Mouse (Mus musculus) midbrain, embryonic 12.5 days (tissue): ENCODE data around the gene Gtf2a1. TPM values are rescaled to one million over a fixed set of nuclear protein-coding genes. Genes with fewer than 3 reads are reported as not detected.

ENCODE experiments used
- ATAC-seq: fragments of 200-750 bp; cut with Nextera tagmentation; 2 replicates; pipeline ENCODE4 v1.8.0; 2017; ENCODE audit warnings: low read depth, moderate TSS enrichment, moderate library complexity; ENCODE audit not compliant: low FRiP score
- H3K27ac ChIP-seq: fragments of 300-500 bp; sonication (generic); replicated peaks from 2 replicates; pipeline ENCODE4 v1.5.1; 2016; ENCODE audit warnings: mild to moderate bottlenecking
- H3K27me3 ChIP-seq: fragments of 300-500 bp; sonication (generic); 2 replicates; pipeline ENCODE4 v1.6.1; 2016; ENCODE audit warnings: mild to moderate bottlenecking
- H3K36me3 ChIP-seq: fragments of 300-500 bp; sonication (generic); 2 replicates; pipeline ENCODE4 v1.6.1; 2016
- H3K4me1 ChIP-seq: fragments of 300-500 bp; sonication (generic); 2 replicates; pipeline ENCODE4 v1.6.1; 2016
- H3K4me2 ChIP-seq: fragments of 300-500 bp; sonication (generic); replicated peaks from 2 replicates; pipeline ENCODE4 v1.6.1; 2016; ENCODE audit warnings: mild to moderate bottlenecking, moderate library complexity
- H3K4me3 ChIP-seq: fragments of 300-500 bp; sonication (generic); 2 replicates; pipeline ENCODE4 v1.5.1; 2016; ENCODE audit warnings: mild to moderate bottlenecking
- H3K9ac ChIP-seq: fragments of 300-500 bp; sonication (generic); replicated peaks from 2 replicates; pipeline ENCODE4 v1.6.1; 2016; ENCODE audit warnings: mild to moderate bottlenecking, moderate library complexity
- H3K9me3 ChIP-seq: fragments of 300-500 bp; sonication (generic); 2 replicates; pipeline ENCODE4 v1.6.1; 2016; ENCODE audit warnings: mild to moderate bottlenecking
- WGBS: fragments of 180-500 bp; shearing (Covaris S2); methylation state at CpG from one replicate; pipeline ENCODE4 v1.1.7; 2016; 5-methylcytosine and 5-hydroxymethylcytosine counted together
- polyA plus RNA-seq: library from polyadenylated mRNA; unstranded; fragments of >200 nt; fragmentation: Nextera tagmentation; extraction: Ambion mirVana; gene quantifications from 2 replicates; pipeline ENCODE4 v1.2.1, GENCODE M21; 2016

Gene Gtf2a1
- polyA plus RNA-seq: 80.7 and 88.4 TPM in 2 replicates

DNA sequence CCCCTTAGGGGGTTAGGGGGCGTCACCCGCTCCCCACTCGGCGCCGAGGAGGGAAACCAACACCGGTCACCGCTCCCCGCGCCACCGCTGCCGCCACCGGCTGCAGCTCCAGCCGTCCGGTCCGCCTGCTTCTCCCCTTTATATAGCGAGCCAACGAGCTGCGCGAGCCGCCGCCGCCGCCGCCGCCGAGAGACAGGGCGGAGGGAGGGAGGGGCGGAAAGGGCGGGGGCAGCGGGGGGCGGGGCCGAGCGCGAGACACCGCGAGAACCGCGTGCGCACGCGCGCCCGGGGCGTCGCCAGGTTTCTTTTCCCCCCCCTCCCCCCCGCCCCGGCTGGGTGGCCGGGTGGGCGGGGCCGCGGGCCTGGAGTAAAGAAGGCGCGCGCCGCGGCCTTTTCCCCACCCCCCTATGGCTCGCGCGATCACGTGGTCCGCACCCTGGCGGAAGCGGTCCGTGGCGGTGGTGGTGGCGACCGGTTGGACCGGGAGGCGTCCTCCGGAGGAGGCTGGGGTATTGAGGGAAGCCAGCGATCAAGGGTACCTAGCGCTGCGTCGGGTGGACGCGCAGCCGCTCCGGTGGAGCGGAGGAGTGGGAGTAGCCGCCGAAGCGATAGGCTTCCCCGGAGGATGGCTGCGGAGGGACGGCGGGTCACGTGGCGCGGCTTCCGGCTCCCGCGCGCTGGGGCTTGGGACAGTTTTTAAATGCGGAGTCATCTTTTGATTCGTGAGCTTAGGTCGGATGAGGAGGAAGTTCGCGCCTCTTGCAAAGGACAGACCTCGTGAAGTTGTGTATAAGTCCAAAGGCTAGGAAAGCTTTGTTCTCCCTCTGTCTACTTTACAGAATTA lies at the start of gene Gtf2a1:
Gtf2a1 (minus strand) TSS at position 641 of the 844 bp plus-strand sequence.
- peaks cover 15% of the 10 kb centered on the region for H3K4me1 ChIP-seq
- no peaks in the 10 kb centered on the region; the same call in 1 of the 2 replicates for H3K27me3 ChIP-seq
- peak within 1 kb of the TSS; percentile 66 for H3K4me2 ChIP-seq
- H3K4me3 ChIP-seq: peak within 1 kb of the TSS; percentile 96
- peak; percentile 88 for ATAC-seq
- peak within 1 kb of the TSS; percentile 100 for H3K9ac ChIP-seq
- no peaks in the 10 kb centered on the region for H3K9me3 ChIP-seq
- under 1% methylated on average over 68 of the region's 99 CpGs for WGBS
- peaks cover 7% of the 10 kb centered on the region for H3K36me3 ChIP-seq
- peak within 1 kb of the TSS; percentile 100 for H3K27ac ChIP-seq

DNA sequence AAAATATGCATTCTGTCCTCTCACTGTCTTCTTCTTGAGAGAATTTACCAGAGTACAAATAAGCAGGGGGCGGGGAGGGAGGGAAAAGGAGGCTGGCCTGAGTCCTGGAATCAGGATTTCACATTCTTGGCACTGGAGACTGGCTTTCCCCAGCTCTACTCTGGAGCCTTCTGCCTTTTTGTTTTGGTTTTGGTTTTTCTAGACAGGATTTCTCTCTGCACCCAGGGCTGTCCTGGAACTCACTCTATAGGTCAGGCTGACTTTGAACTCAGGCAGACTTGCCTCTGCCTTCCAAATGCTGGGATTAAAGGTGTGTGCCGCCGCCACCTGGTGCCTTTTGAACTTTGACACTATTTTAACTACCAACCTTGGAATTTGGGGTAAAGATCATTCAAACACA lies 48.1 kb upstream of the Gtf2a1 start:
- no peak overlapping the region for H3K27ac ChIP-seq
- no peak overlapping the region for H3K4me3 ChIP-seq
- no peak overlapping the region for H3K4me2 ChIP-seq
- WGBS: 72% methylated on average over 3 of the region's 3 CpGs
- no peaks in the 10 kb centered on the region for H3K27me3 ChIP-seq
- no peaks in the 10 kb centered on the region for H3K9me3 ChIP-seq
- H3K36me3 ChIP-seq: 0 out of 2 replicates have a peak, but pooled peaks cover 2% of the 10 kb centered on the region
- no peak overlapping the region for H3K9ac ChIP-seq
- ATAC-seq: no peak
- H3K4me1 ChIP-seq: peaks cover 23% of the 10 kb centered on the region

DNA sequence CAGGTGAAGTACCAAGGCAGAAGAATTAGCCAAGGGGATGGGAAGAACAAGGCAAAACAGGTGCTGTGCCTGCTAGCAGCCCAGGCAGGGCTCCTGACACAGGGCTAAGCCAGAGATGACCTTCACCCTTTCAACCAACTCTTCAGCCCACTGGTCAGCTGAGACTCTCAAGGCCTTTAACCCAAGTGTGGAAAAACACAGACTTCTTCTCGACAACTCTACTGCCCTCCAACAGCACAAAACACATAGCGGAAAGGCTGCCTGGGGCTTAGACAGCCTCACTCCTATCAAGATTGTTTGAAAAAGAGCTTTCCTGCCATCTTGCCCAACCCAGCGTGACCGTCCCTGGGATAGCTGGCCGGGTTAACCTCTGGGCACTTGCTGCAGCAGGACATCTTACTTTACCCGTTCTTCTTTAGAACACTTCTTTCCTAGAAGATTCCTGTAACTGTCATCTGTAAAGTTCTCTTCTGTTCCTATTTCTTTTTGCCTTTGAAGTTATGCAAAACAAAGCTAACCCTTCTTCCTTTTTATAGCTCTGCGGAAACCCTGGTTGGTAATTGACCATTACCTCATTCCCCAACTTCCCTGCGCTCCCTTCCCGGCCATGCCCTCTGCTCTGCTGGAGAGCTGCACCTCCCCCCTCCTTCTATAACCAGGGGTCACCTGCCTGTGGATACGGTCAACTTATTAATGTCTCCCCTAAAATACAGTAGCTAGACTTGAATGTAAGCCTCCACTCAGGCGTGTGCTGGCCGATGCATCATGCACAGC lies 47.0 kb upstream of the Gtf2a1 start:
- Histone ChIP-seq H3K36me3 (0 out of 2 replicates have a peak, but pooled peaks cover 4% of the 10 kb centered on the region), H3K4me2 (no peak overlapping the region), H3K4me3 (no peak overlapping the region), H3K27me3 (no peaks in the 10 kb centered on the region), H3K9me3 (no peaks in the 10 kb centered on the region), H3K4me1 (peaks cover 17% of the 10 kb centered on the region), H3K9ac (no peak overlapping the region), H3K27ac (no peak overlapping the region)
- 76% methylated on average over 12 of the region's 12 CpGs for WGBS
- no peak for ATAC-seq

DNA sequence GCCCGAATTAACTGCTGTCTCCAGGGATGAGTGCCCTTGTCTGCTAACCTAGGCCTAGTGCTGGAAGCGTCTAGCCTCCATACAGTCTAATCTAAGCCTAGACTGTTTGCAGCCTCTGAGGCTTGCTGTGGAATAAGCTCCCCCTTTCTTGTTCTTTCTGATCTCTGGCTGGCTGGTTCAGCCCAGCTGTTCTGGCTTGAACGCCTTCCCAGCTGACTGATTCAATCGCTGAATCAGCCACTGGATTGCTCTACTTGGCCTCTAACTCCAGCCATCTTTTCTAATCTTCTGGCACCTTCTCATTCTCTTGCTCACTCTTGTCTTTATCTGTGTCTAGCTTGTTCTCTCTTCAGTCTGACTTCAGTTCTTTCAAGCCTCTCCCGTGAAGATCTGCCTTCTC lies 36.2 kb upstream of the Gtf2a1 start:
- Histone ChIP-seq H3K4me1 (no peaks in the 10 kb centered on the region), H3K9ac (no peak overlapping the region), H3K27me3 (no peaks in the 10 kb centered on the region), H3K36me3 (no peaks in the 10 kb centered on the region), H3K27ac (no peak overlapping the region), H3K4me2 (no peak overlapping the region), H3K4me3 (no peak overlapping the region), H3K9me3 (no peaks in the 10 kb centered on the region)
- no peak for ATAC-seq
- WGBS: 85% methylated on average over 5 of the region's 5 CpGs

DNA sequence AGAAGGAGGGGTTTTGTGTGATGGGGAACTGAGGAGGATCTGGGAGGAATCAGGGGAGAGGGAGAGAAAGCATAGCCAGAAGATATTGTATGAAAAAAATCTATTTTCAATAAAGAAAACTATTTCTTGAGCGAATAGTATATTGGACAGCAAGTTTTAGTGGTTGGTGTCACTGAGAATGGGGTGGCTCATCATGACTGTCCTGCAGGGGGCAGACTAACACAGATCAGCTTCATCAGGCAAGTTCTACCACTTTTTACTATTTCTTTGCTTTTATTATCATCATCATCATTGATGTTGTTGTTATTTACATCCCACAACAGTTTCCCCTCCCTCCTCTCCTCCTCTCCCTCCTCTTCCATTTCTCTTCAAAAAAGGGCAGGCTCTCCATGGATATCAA lies 34.7 kb upstream of the Gtf2a1 start:
- WGBS: 68% methylated on average over 1 of the region's 1 CpGs
- no peaks in the 10 kb centered on the region for H3K9me3 ChIP-seq

DNA sequence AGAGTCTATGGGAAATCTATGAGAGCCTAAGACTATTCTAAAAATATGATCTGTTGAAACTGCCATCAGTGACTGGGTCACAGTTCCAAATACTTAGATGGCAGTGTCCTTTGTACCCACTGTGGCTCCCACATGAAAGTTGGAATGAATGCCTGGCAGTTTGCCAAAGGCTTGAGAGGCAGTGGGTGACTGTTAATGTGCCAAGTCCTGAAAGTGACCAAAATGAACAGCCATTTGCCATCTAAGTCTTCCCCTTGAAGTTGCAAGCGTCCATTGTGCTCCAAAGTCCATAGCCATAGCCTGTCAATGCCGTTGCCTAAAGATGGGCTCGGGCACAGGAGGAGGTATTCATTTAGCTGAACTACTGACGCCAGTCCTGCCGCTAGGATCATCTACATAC lies 19.1 kb upstream of the Gtf2a1 start:
- ATAC-seq: no peak
- no peak overlapping the region for H3K4me3 ChIP-seq
- whole genome bisulfite sequencing: 93% methylated on average over 5 of the region's 5 CpGs
- no peak overlapping the region for H3K9ac ChIP-seq
- no peak overlapping the region for H3K27ac ChIP-seq
- H3K27me3 ChIP-seq: peaks cover 4% of the 10 kb centered on the region; the same call in 1 of the 2 replicates
- H3K4me2 ChIP-seq: no peak overlapping the region
- H3K4me1 ChIP-seq: peaks cover 4% of the 10 kb centered on the region; the same call in 1 of the 2 replicates
- H3K36me3 ChIP-seq: no peaks in the 10 kb centered on the region
- H3K9me3 ChIP-seq: no peaks in the 10 kb centered on the region

More for the DNA sequence above, 34.7 kb upstream of the Gtf2a1 start:
- H3K9ac ChIP-seq: no peak overlapping the region
- H3K4me2 ChIP-seq: no peak overlapping the region
- H3K4me1 ChIP-seq: no peaks in the 10 kb centered on the region
- no peak overlapping the region for H3K4me3 ChIP-seq
- no peak for ATAC-seq
- H3K27me3 ChIP-seq: no peaks in the 10 kb centered on the region
- no peak overlapping the region for H3K27ac ChIP-seq
- H3K36me3 ChIP-seq: no peaks in the 10 kb centered on the region

DNA sequence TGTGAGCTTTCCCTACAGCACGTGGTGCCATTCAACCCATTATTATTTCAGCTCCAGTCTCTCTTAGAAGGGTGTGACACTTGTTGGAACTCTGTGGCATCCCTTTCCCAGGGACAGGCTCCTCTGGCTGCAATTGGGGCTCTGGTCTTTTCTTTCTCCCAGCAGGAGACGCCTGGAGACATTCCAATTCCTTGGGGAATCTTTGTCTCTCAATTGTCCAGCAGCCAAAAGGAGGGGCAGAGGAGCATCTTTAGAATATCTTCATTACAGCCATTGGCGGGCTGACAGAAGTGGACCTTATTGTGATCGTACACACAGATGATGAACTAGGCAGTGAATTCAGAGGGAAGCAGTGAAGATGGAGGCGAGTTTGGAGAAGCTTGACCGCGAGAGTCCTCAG lies 17.4 kb upstream of the Gtf2a1 start:
- Histone ChIP-seq H3K9ac (no peak overlapping the region), H3K36me3 (no peaks in the 10 kb centered on the region), H3K4me3 (no peak overlapping the region), H3K4me2 (no peak overlapping the region), H3K27ac (no peak overlapping the region), H3K9me3 (no peaks in the 10 kb centered on the region), H3K27me3 (peaks cover 4% of the 10 kb centered on the region; the same call in 1 of the 2 replicates), H3K4me1 (peaks cover 4% of the 10 kb centered on the region; the same call in 1 of the 2 replicates)
- no peak for ATAC-seq
- WGBS: 33% methylated on average over 7 of the region's 7 CpGs

DNA sequence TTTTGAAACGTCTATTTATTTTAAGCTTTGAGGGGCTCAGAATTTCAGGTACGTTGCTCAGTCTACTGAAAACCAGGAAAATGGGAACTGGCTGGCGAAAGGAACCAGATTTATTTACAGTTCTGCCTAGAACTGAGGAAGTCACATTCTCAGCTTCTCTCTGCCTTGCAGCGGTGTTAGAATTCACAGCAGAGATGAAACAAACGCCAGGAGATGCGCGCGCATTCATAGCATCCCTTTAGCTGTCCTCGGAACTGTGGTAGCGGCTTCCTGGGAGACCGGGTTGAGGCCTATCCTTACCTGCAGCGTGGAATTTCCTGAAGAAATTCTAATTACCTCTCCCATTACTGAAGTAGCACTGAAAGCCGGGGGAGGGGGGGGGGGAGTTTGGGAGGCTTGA lies 16.4 kb upstream of the Gtf2a1 start:
- peaks cover 4% of the 10 kb centered on the region; the same call in 1 of the 2 replicates for H3K27me3 ChIP-seq
- no peak for ATAC-seq
- no peaks in the 10 kb centered on the region for H3K9me3 ChIP-seq
- H3K4me2 ChIP-seq: no peak overlapping the region
- no peak overlapping the region for H3K27ac ChIP-seq
- H3K4me3 ChIP-seq: no peak overlapping the region
- peaks cover 4% of the 10 kb centered on the region; the same call in 1 of the 2 replicates for H3K4me1 ChIP-seq
- 91% methylated on average over 13 of the region's 13 CpGs for WGBS
- H3K9ac ChIP-seq: no peak overlapping the region
- H3K36me3 ChIP-seq: no peaks in the 10 kb centered on the region

DNA sequence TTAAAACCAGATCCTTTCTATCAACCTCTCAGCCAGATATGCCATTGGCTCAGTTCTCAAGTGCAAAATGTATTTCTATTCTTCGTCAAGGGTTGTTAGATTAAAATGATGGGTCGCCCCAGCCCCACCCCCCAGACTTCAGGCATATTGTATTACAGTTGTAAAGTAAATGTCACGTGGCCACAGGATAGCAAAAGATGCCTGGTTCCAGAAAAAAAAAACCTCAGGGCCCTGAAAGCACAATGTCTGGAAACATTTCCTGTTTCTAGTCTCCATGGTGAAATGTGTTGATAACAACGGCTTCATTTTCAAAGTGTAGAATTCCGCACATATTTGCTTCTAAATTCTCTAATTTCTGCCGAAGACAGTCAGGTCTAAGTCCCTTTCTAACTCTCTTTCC lies 14.3 kb upstream of the Gtf2a1 start:
- no peaks in the 10 kb centered on the region for H3K9me3 ChIP-seq
- no peak overlapping the region for H3K27ac ChIP-seq
- H3K4me1 ChIP-seq: peaks cover 4% of the 10 kb centered on the region; the same call in 1 of the 2 replicates
- no peak overlapping the region for H3K4me2 ChIP-seq
- H3K36me3 ChIP-seq: no peaks in the 10 kb centered on the region
- no peaks in the 10 kb centered on the region for H3K27me3 ChIP-seq
- no peak overlapping the region for H3K9ac ChIP-seq
- ATAC-seq: no peak
- WGBS: 84% methylated on average over 6 of the region's 6 CpGs
- H3K4me3 ChIP-seq: no peak overlapping the region

DNA sequence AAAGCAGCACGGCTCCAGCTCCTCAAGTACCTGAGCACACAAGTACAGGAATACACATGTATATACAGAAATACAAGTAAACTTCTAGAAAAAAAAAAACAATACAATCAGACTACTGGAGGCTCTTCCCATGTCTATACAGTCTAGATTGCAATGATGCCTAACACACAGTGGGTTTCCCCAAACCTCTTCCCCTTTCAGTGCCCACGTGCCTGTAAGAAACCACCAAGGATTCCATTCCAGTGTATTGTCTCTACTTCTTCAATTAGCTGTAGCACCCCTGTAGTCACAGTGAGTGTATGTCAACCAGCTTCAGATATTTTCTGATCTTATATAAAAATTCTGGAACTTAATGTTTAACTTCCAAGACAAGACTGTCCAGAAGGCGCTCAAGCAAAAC lies 1.8 kb upstream of the Gtf2a1 start:
- H3K4me3 ChIP-seq: no peak overlapping the region
- peaks cover 11% of the 10 kb centered on the region for H3K4me1 ChIP-seq
- H3K27me3 ChIP-seq: no peaks in the 10 kb centered on the region
- WGBS: 95% methylated on average over 3 of the region's 3 CpGs
- H3K27ac ChIP-seq: no peak overlapping the region
- no peak for ATAC-seq
- no peaks in the 10 kb centered on the region for H3K9me3 ChIP-seq
- no peaks in the 10 kb centered on the region for H3K36me3 ChIP-seq
- no peak overlapping the region for H3K9ac ChIP-seq
- H3K4me2 ChIP-seq: no peak overlapping the region

DNA sequence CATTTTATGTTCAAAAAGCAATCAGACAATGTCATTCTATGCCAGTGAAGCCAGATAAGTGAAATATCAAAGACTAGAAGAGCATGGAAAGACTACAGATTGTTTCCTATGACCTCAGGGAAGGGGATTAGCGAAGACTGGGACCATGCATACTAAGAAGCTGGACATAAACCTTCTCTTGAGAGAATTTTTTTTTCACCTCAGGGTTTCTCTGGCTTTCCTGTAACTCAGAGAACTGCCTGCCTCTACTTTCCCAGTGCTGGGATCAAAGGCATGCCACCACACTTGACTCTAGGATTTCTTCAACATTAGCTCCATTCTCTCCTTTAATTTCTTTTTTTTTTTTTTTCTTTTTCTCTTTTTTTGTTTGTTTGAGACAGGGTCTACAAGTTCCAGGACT lies 904 bp upstream of the Gtf2a1 start:
- Histone ChIP-seq H3K9ac (peak overlapping the region; percentile 70; the same call in 1 of the 2 replicates), H3K4me1 (peaks cover 15% of the 10 kb centered on the region), H3K9me3 (no peaks in the 10 kb centered on the region), H3K4me2 (peak overlapping the region; percentile 66), H3K36me3 (no peaks in the 10 kb centered on the region), H3K4me3 (peak overlapping the region; percentile 96; the same call in 1 of the 2 replicates), H3K27me3 (no peaks in the 10 kb centered on the region), H3K27ac (peak overlapping the region; percentile 100; the same call in 1 of the 2 replicates)
- WGBS: 54% methylated on average over 1 of the region's 1 CpGs
- no peak for ATAC-seq

DNA sequence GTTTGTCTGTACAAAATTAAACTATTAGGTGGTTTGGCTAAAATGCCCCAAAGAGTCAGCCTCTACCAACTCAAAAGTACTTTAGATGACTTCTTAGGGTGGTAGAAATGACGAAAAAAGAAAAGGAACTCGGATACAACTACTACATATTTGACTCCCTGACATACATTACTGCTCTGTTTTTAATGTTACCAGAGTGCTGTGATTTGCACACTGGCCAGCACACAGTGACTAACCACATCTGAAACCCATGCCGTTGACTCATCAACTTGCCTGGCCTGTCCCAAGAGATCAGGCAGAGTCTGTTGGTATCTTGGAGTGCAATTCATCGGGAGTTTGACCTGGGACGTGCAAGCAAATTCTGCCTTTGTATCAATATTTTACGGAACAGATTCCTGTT lies 429 bp upstream of the Gtf2a1 start:
- Histone ChIP-seq H3K27ac (peak overlapping the region; percentile 100), H3K4me1 (peaks cover 15% of the 10 kb centered on the region), H3K4me3 (peak overlapping the region; percentile 96), H3K27me3 (no peaks in the 10 kb centered on the region), H3K36me3 (peaks cover 3% of the 10 kb centered on the region), H3K4me2 (peak overlapping the region; percentile 66), H3K9ac (peak overlapping the region; percentile 70), H3K9me3 (no peaks in the 10 kb centered on the region)
- WGBS: 24% methylated on average over 6 of the region's 6 CpGs
- no peak for ATAC-seq
